Mouse (Mus musculus): Measurements from ENCODE around the gene Gm49318. TPM values are rescaled to one million over a fixed set of nuclear protein-coding genes. Genes with fewer than 3 reads are reported as not detected.

Gm49318 gene
- polyA plus RNA-seq, 1 experiment from 2014 or later, result not detected

DNA sequence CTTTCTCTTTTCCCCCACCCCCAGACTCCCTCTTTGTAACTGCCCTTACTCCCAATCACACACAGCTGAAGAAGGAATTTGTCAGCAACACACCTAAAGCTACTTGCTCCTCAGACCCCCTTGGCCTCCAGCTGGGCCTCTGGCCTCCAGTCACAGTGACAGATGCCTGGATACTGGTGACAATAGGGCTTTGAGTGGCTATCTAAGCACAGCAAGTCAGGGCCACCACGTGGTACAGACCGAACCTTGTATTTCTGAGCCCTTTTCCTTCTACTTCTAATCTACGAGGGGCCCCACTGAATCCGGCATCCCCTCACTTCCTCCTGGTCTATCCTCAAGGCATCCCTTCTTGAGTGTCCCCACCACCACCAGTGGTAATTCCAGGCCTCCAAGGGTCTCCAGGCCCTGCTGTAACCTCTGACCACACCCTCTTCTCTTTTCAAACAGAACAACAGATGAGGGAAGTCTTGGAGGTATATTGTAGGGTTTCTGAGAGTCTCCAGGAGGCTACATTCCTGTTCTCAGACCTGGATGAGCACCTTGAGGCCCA, 21.3 kb downstream of the Gm49318 start:
- H3K27me3 ChIP-seq (ENCODE audit: control insufficient read depth, insufficient read depth, low read length), result no peaks in the 10 kb centered on the region
- no peaks in the 10 kb centered on the region for H3K9me3 ChIP-seq (ENCODE audit: control insufficient read depth, low read length)
- ATAC-seq (ENCODE audit: low FRiP score), result no peak
- H3K36me3 ChIP-seq (replicated peaks; ENCODE audit: control insufficient read depth, insufficient read depth), result no peaks in the 10 kb centered on the region
- no peak for DNase-seq (ENCODE audit: low spot score)
- H3K4me2 ChIP-seq (replicated peaks), result peak overlapping the region; percentile 87
- H3K27ac ChIP-seq, result peak overlapping the region; percentile 94
- WGBS, result 19% methylated on average over 4 of the region's 4 CpGs
- peak overlapping the region; percentile 99 for H3K9ac ChIP-seq
- H3K4me1 ChIP-seq (replicated peaks; ENCODE audit: control insufficient read depth, insufficient read depth, low read length), result peaks cover 40% of the 10 kb centered on the region
- H3K4me3 ChIP-seq (replicated peaks; ENCODE audit: low read length), result peak overlapping the region; percentile 96

- H3K4me3 ChIP-seq (replicated peaks; ENCODE audit: low read length), result peak overlapping the region; percentile 96
- peaks cover 36% of the 10 kb centered on the region for H3K4me1 ChIP-seq (replicated peaks; ENCODE audit: control insufficient read depth, insufficient read depth, low read length)
- 69% methylated on average over 10 of the region's 11 CpGs for WGBS
- peak overlapping the region; percentile 94 for H3K27ac ChIP-seq
- no peak for ATAC-seq (ENCODE audit: low FRiP score)
- H3K9me3 ChIP-seq (ENCODE audit: control insufficient read depth, low read length), result no peaks in the 10 kb centered on the region
- H3K27me3 ChIP-seq (ENCODE audit: control insufficient read depth, insufficient read depth, low read length), result no peaks in the 10 kb centered on the region
- peak overlapping the region; percentile 99 for H3K9ac ChIP-seq
- no peak for DNase-seq (ENCODE audit: low spot score)
- peak overlapping the region; percentile 87 for H3K4me2 ChIP-seq (replicated peaks)
- no peaks in the 10 kb centered on the region for H3K36me3 ChIP-seq (replicated peaks; ENCODE audit: control insufficient read depth, insufficient read depth)
These were observed 21.7 kb downstream of the Gm49318 start for GRCm38 (mm10) chr9:22049315-22049714.

GRCm38 (mm10) chr9:22047329-22047728, 23.7 kb downstream of the Gm49318 start:
- H3K9ac ChIP-seq, result 0 out of 2 replicates have a peak overlapping the region, but pooled peaks have one; percentile 40
- no peak for DNase-seq (ENCODE audit: low spot score)
- H3K4me1 ChIP-seq (replicated peaks; ENCODE audit: control insufficient read depth, insufficient read depth, low read length), result peaks cover 38% of the 10 kb centered on the region
- 54% methylated on average over 9 of the region's 9 CpGs for WGBS
- no peak for ATAC-seq (ENCODE audit: low FRiP score)
- H3K4me3 ChIP-seq (replicated peaks; ENCODE audit: low read length), result no peak overlapping the region
- no peaks in the 10 kb centered on the region for H3K36me3 ChIP-seq (replicated peaks; ENCODE audit: control insufficient read depth, insufficient read depth)
- H3K9me3 ChIP-seq (ENCODE audit: control insufficient read depth, low read length), result no peaks in the 10 kb centered on the region
- peak overlapping the region; percentile 87 for H3K4me2 ChIP-seq (replicated peaks)
- no peaks in the 10 kb centered on the region for H3K27me3 ChIP-seq (ENCODE audit: control insufficient read depth, insufficient read depth, low read length)
- no peak overlapping the region for H3K27ac ChIP-seq

GRCm38 (mm10) chr9:22041832-22042231, 29.2 kb downstream of the Gm49318 start:
- no peak for ATAC-seq (ENCODE audit: low FRiP score)
- Histone ChIP-seq H3K27ac (no peak overlapping the region), H3K4me3 (replicated peaks; ENCODE audit: low read length) (no peak overlapping the region), H3K4me1 (replicated peaks; ENCODE audit: control insufficient read depth, insufficient read depth, low read length) (peaks cover 6% of the 10 kb centered on the region; the same call in 1 of the 2 replicates), H3K9me3 (ENCODE audit: control insufficient read depth, low read length) (no peaks in the 10 kb centered on the region), H3K36me3 (replicated peaks; ENCODE audit: control insufficient read depth, insufficient read depth) (no peaks in the 10 kb centered on the region), H3K27me3 (ENCODE audit: control insufficient read depth, insufficient read depth, low read length) (no peaks in the 10 kb centered on the region), H3K9ac (no peak overlapping the region), H3K4me2 (replicated peaks) (no peak overlapping the region)
- 72% methylated on average over 2 of the region's 2 CpGs for WGBS
- no peak for DNase-seq (ENCODE audit: low spot score)

GRCm38 (mm10) chr9:22037826-22038225, 33.2 kb downstream of the Gm49318 start:
- Histone ChIP-seq H3K9me3 (ENCODE audit: control insufficient read depth, low read length) (no peaks in the 10 kb centered on the region), H3K36me3 (replicated peaks; ENCODE audit: control insufficient read depth, insufficient read depth) (peaks cover 40% of the 10 kb centered on the region), H3K27ac (no peak overlapping the region), H3K4me3 (replicated peaks; ENCODE audit: low read length) (no peak overlapping the region), H3K27me3 (ENCODE audit: control insufficient read depth, insufficient read depth, low read length) (no peaks in the 10 kb centered on the region), H3K4me2 (replicated peaks) (no peak overlapping the region), H3K9ac (no peak overlapping the region), H3K4me1 (replicated peaks; ENCODE audit: control insufficient read depth, insufficient read depth, low read length) (peaks cover 16% of the 10 kb centered on the region)
- DNase-seq (ENCODE audit: low spot score) (no peak), ATAC-seq (ENCODE audit: low FRiP score) (no peak)
- 82% methylated on average over 10 of the region's 10 CpGs for WGBS

GRCm38 (mm10) chr9:22035300-22036044, 35.6 kb downstream of the Gm49318 start:
- peak; percentile 58; the same call in 1 of the 2 replicates for ATAC-seq (ENCODE audit: low FRiP score)
- Histone ChIP-seq H3K4me1 (replicated peaks; ENCODE audit: control insufficient read depth, insufficient read depth, low read length) (peaks cover 13% of the 10 kb centered on the region), H3K9me3 (ENCODE audit: control insufficient read depth, low read length) (no peaks in the 10 kb centered on the region), H3K4me3 (replicated peaks; ENCODE audit: low read length) (no peak overlapping the region), H3K27me3 (ENCODE audit: control insufficient read depth, insufficient read depth, low read length) (no peaks in the 10 kb centered on the region), H3K4me2 (replicated peaks) (no peak overlapping the region), H3K36me3 (replicated peaks; ENCODE audit: control insufficient read depth, insufficient read depth) (peaks cover 64% of the 10 kb centered on the region), H3K27ac (no peak overlapping the region), H3K9ac (no peak overlapping the region)
- 19% methylated on average over 6 of the region's 6 CpGs for WGBS
- DNase-seq (ENCODE audit: low spot score), result no peak

DNA sequence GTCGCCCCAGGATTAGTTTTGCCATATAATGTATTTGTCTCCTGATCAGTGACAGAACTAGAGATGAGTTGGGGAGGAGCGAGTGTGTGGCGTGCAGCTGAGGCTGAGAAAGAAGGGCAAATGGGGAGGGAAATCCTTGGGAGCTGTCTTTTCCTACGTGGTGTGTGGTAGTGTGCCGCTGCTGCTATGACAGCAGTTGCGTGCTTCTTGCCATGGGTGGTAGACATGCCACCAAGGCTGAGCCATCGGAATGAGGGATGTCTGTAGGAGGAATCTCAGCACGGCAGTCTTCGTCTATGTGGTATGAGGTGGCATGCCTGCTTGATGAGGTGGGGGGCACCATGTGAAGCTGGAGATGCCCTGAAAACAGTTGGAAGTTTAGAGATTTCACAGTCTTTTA, 40.7 kb downstream of the Gm49318 start:
- Histone ChIP-seq H3K9me3 (ENCODE audit: control insufficient read depth, low read length) (no peaks in the 10 kb centered on the region), H3K4me1 (replicated peaks; ENCODE audit: control insufficient read depth, insufficient read depth, low read length) (peaks cover under 1% of the 10 kb centered on the region), H3K27me3 (ENCODE audit: control insufficient read depth, insufficient read depth, low read length) (no peaks in the 10 kb centered on the region), H3K27ac (no peak overlapping the region), H3K9ac (no peak overlapping the region), H3K36me3 (replicated peaks; ENCODE audit: control insufficient read depth, insufficient read depth) (peaks cover 89% of the 10 kb centered on the region), H3K4me2 (replicated peaks) (no peak overlapping the region), H3K4me3 (replicated peaks; ENCODE audit: low read length) (no peak overlapping the region)
- DNase-seq (ENCODE audit: low spot score), result no peak
- 93% methylated on average over 9 of the region's 9 CpGs for WGBS
- ATAC-seq (ENCODE audit: low FRiP score), result no peak

- Histone ChIP-seq H3K4me1 (replicated peaks; ENCODE audit: control insufficient read depth, insufficient read depth, low read length) (no peaks in the 10 kb centered on the region), H3K4me2 (replicated peaks) (no peak overlapping the region), H3K27me3 (ENCODE audit: control insufficient read depth, insufficient read depth, low read length) (no peaks in the 10 kb centered on the region), H3K9me3 (ENCODE audit: control insufficient read depth, low read length) (no peaks in the 10 kb centered on the region), H3K36me3 (replicated peaks; ENCODE audit: control insufficient read depth, insufficient read depth) (peaks cover 89% of the 10 kb centered on the region), H3K27ac (no peak overlapping the region), H3K9ac (no peak overlapping the region), H3K4me3 (replicated peaks; ENCODE audit: low read length) (no peak overlapping the region)
- ATAC-seq (ENCODE audit: low FRiP score) (no peak), DNase-seq (ENCODE audit: low spot score) (no peak)
- 19% methylated on average over 7 of the region's 7 CpGs for WGBS
These were observed 42.6 kb downstream of the Gm49318 start for GRCm38 (mm10) chr9:22028467-22028866.

DNA sequence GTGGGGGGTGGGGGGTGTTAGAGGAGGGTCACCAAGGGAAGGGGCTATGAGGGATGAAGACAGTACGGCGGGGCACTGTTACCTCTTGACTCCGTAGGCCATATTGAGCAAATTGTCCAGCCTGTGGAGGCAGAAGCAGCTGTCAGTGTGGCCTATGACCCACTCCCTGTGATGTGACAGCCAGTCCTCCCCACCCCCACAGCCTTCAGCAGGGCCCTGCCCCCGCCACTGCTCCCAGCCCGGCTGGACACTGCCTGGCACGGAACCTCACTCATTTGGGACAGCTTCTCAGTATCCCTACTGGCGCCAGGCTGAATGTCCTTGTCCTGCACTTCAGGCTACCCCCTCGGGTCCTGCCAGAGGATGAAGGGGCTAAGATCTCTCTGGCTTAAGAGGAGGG, 46.5 kb downstream of the Gm49318 start:
- H3K9me3 ChIP-seq (ENCODE audit: control insufficient read depth, low read length), result no peaks in the 10 kb centered on the region
- no peak for ATAC-seq (ENCODE audit: low FRiP score)
- peaks cover 70% of the 10 kb centered on the region for H3K36me3 ChIP-seq (replicated peaks; ENCODE audit: control insufficient read depth, insufficient read depth)
- no peak overlapping the region for H3K4me3 ChIP-seq (replicated peaks; ENCODE audit: low read length)
- H3K27ac ChIP-seq, result no peak overlapping the region
- DNase-seq (ENCODE audit: low spot score), result no peak
- no peak overlapping the region for H3K4me2 ChIP-seq (replicated peaks)
- H3K9ac ChIP-seq, result no peak overlapping the region
- H3K4me1 ChIP-seq (replicated peaks; ENCODE audit: control insufficient read depth, insufficient read depth, low read length), result no peaks in the 10 kb centered on the region
- no peaks in the 10 kb centered on the region for H3K27me3 ChIP-seq (ENCODE audit: control insufficient read depth, insufficient read depth, low read length)
- 44% methylated on average over 8 of the region's 8 CpGs for WGBS
